Mouse (Mus musculus) stomach, postnatal 0 days (tissue): Measurements from ENCODE around the gene Borcs6. TPM values are rescaled to one million over a fixed set of nuclear protein-coding genes. Genes with fewer than 3 reads are reported as not detected.
A peak's percentile ranks its signal among the peaks of the same experiment; 100 is the strongest.

Experiments used
- ATAC-seq: fragments of 200-750 bp; cut with Nextera tagmentation; 2 replicates; pipeline ENCODE4 v1.8.0; 2017; ENCODE audit not compliant: low FRiP score, low TSS enrichment
- DNase-seq: peaks from one replicate; pipeline ENCODE4 v3.0.0-alpha.2; 2016; ENCODE audit warnings: low spot score
- H3K27ac ChIP-seq: fragments of 300-500 bp; sonication (generic); replicated peaks from 2 replicates; pipeline ENCODE4 v1.5.1; 2014; ENCODE audit warnings: mild to moderate bottlenecking, control low read depth
- H3K27me3 ChIP-seq: fragments of 300-500 bp; sonication (generic); 2 replicates; pipeline ENCODE4 v1.6.1; 2014; ENCODE audit warnings: low read length; ENCODE audit not compliant: control insufficient read depth, insufficient read depth
- H3K36me3 ChIP-seq: fragments of 300-500 bp; sonication (generic); 2 replicates; pipeline ENCODE4 v1.6.1; 2014; ENCODE audit warnings: low read length, mixed read lengths; ENCODE audit not compliant: control insufficient read depth, insufficient read depth
- H3K4me1 ChIP-seq: fragments of 300-500 bp; sonication (generic); replicated peaks from 2 replicates; pipeline ENCODE4 v1.6.1; 2014; ENCODE audit warnings: antibody characterized with exemption; ENCODE audit not compliant: control insufficient read depth, insufficient read depth
- H3K4me2 ChIP-seq: fragments of 300-500 bp; sonication (generic); replicated peaks from 2 replicates; pipeline ENCODE4 v1.6.1; 2014; ENCODE audit warnings: low read depth, mild to moderate bottlenecking, control low read depth, moderate library complexity
- H3K4me3 ChIP-seq: fragments of 300-500 bp; sonication (generic); 2 replicates; pipeline ENCODE4 v1.5.1; 2014; ENCODE audit warnings: low read depth, low read length, control low read depth
- H3K9ac ChIP-seq: fragments of 300-500 bp; sonication (generic); 2 replicates; pipeline ENCODE4 v1.6.1; 2014; ENCODE audit warnings: mild to moderate bottlenecking, low read length, control low read depth, mixed read lengths
- H3K9me3 ChIP-seq: fragments of 300-500 bp; sonication (generic); 2 replicates; pipeline ENCODE4 v1.6.1; 2016; ENCODE audit warnings: low read length; ENCODE audit not compliant: control insufficient read depth
- CTCF ChIP-seq: IDR thresholded peaks from 2 replicates; pipeline ENCODE4 v1.5.1; 2016; ENCODE audit warnings: antibody characterized with exemption, low read depth, mild to moderate bottlenecking, moderate library complexity
- EP300 ChIP-seq: optimal IDR thresholded peaks from 2 replicates; pipeline ENCODE3; 2016; ENCODE audit warnings: antibody characterized with exemption
- WGBS: fragments of 180-500 bp; shearing (Covaris S2); extraction: QIAGEN DNeasy Blood & Tissue Kit; methylation state at CpG from one replicate; pipeline ENCODE4 v1.1.7; 2014; 5-methylcytosine and 5-hydroxymethylcytosine counted together
- polyA plus RNA-seq: library from polyadenylated mRNA; unstranded; fragments of >200 nt; fragmentation: Nextera tagmentation; extraction: Ambion mirVana; gene quantifications from 2 replicates; pipeline ENCODE4 v1.2.1, GENCODE M21; 2015

Gene Borcs6
- polyA plus RNA-seq, 1 experiment from 2014 or later: 14.6 TPM

- TF ChIP-seq EP300 (no peak), CTCF (no peak)
- no peaks in the 10 kb centered on the region for H3K36me3 ChIP-seq
- peak; percentile 90 for DNase-seq
- H3K9me3 ChIP-seq: no peaks in the 10 kb centered on the region
- H3K9ac ChIP-seq: peak within 1 kb of the TSS; percentile 70
- under 1% methylated on average over 53 of the region's 54 CpGs for WGBS
- peak within 1 kb of the TSS; percentile 86 for H3K4me2 ChIP-seq
- peak; percentile 76 for ATAC-seq
- peak within 1 kb of the TSS; percentile 79 for H3K27ac ChIP-seq
- H3K4me3 ChIP-seq: peak within 1 kb of the TSS; percentile 79
- H3K4me1 ChIP-seq: no peaks in the 10 kb centered on the region
- no peaks in the 10 kb centered on the region for H3K27me3 ChIP-seq
These were observed 13.8 kb upstream of the Borcs6 start, which contains the start of gene Aurkb for GRCm38 (mm10) chr11:69045531-69046394. Gene Aurkb (plus strand): TSS chr11:69045647.

GRCm38 (mm10) chr11:69046395-69046774 is 13.1 kb upstream of the Borcs6 start:
- no peak for TF ChIP-seq EP300
- TF ChIP-seq CTCF: no peak
- Histone ChIP-seq H3K27ac (no peak overlapping the region), H3K4me3 (peak overlapping the region; percentile 79), H3K36me3 (no peaks in the 10 kb centered on the region), H3K9me3 (no peaks in the 10 kb centered on the region), H3K4me1 (no peaks in the 10 kb centered on the region), H3K27me3 (no peaks in the 10 kb centered on the region), H3K4me2 (peak overlapping the region; percentile 86), H3K9ac (peak overlapping the region; percentile 70)
- ATAC-seq (no peak), DNase-seq (no peak)
- 2% methylated on average over 9 of the region's 9 CpGs for whole genome bisulfite sequencing

DNA sequence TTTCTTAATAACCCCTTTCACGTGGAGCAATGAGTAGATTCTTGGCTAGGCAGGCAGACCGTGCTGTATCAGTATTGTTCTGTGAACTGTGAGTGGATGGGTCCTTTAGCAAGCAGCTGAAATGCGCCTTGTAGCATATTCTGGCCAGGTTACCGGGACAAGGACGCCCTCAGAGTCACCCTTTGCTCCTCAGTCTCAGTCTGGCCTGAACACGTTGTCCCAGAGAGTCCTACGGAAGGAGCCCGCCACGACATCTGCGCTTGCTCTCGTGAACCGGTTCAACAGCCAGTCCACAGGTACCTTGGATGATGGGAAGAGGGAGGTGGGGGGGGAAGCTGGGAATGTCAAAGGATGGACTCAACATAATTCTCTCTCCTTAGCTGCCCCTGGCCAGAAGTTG is 11.9 kb upstream of the Borcs6 start:
- H3K4me2 ChIP-seq: no peak overlapping the region
- DNase-seq (no peak), ATAC-seq (no peak)
- H3K9ac ChIP-seq: no peak overlapping the region
- H3K27ac ChIP-seq: no peak overlapping the region
- H3K4me3 ChIP-seq: no peak overlapping the region
- no peaks in the 10 kb centered on the region for H3K9me3 ChIP-seq
- H3K36me3 ChIP-seq: no peaks in the 10 kb centered on the region
- TF ChIP-seq EP300 (no peak), CTCF (no peak)
- 86% methylated on average over 12 of the region's 12 CpGs for WGBS
- no peaks in the 10 kb centered on the region for H3K4me1 ChIP-seq
- H3K27me3 ChIP-seq: no peaks in the 10 kb centered on the region

DNA sequence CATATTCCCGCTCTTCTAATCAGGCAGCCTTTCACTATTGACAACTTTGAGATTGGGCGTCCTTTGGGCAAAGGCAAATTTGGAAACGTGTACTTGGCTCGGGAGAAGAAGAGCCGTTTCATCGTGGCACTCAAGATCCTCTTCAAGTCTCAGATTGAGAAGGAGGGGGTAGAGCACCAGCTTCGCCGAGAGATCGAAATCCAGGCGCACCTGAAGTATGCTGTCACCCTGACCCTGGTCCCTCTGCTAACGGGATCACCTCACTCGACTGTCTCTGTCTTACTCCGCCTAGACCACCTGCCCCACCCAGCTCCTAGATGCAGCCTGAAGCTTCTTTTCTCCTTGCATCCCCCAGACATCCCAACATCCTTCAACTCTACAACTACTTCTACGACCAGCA is 11.4 kb upstream of the Borcs6 start:
- no peak for TF ChIP-seq CTCF
- TF ChIP-seq EP300: no peak
- Histone ChIP-seq H3K27me3 (no peaks in the 10 kb centered on the region), H3K27ac (no peak overlapping the region), H3K9me3 (no peaks in the 10 kb centered on the region), H3K4me1 (no peaks in the 10 kb centered on the region), H3K4me2 (no peak overlapping the region), H3K4me3 (no peak overlapping the region), H3K36me3 (no peaks in the 10 kb centered on the region), H3K9ac (no peak overlapping the region)
- DNase-seq (no peak), ATAC-seq (no peak)
- WGBS: 91% methylated on average over 14 of the region's 14 CpGs

GRCm38 (mm10) chr11:69050748-69051147 is 8.8 kb upstream of the Borcs6 start:
- TF ChIP-seq EP300 (no peak), CTCF (no peak)
- no peaks in the 10 kb centered on the region for H3K9me3 ChIP-seq
- no peak overlapping the region for H3K27ac ChIP-seq
- H3K4me2 ChIP-seq: no peak overlapping the region
- no peaks in the 10 kb centered on the region for H3K36me3 ChIP-seq
- ATAC-seq: no peak
- H3K27me3 ChIP-seq: no peaks in the 10 kb centered on the region
- no peak overlapping the region for H3K4me3 ChIP-seq
- no peak for DNase-seq
- no peaks in the 10 kb centered on the region for H3K4me1 ChIP-seq
- H3K9ac ChIP-seq: no peak overlapping the region
- 91% methylated on average over 8 of the region's 8 CpGs for WGBS

DNA sequence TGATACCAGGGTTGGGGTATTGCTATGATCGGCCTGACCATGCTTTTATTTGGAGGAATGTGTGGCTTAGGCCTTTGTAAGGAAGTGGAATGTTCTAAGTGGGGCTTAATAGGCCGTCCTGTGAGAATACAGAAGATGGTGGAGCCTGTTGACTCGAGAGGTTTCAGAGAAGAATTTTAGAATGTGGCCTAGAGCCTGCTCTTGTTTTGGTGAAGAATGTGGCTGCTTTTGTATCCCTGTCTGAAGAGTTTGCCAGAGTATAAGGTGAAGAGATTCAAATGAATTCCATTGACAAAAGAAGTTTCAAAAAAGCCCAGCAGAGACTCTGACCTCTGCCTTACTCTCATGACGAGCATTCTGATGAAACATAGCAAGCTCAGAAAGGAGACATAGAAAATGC is 7.7 kb upstream of the Borcs6 start:
- H3K27ac ChIP-seq: no peak overlapping the region
- TF ChIP-seq EP300 (no peak), CTCF (no peak)
- no peaks in the 10 kb centered on the region for H3K36me3 ChIP-seq
- H3K9me3 ChIP-seq: no peaks in the 10 kb centered on the region
- no peaks in the 10 kb centered on the region for H3K4me1 ChIP-seq
- DNase-seq (no peak), ATAC-seq (no peak)
- no peak overlapping the region for H3K4me2 ChIP-seq
- H3K27me3 ChIP-seq: no peaks in the 10 kb centered on the region
- H3K9ac ChIP-seq: no peak overlapping the region
- H3K4me3 ChIP-seq: no peak overlapping the region
- 82% methylated on average over 4 of the region's 4 CpGs for WGBS
